Mouse (Mus musculus): Measurements from ENCODE around the gene Tob2.

GRCm38 (mm10) chr15:81805624-81806023 is 53.0 kb downstream of the Tob2 start:
- TF ChIP-seq IRF4 (IDR thresholded peaks at IDR 0.05; ENCODE audit: low read depth, low read length) (no peak), ELF1 (IDR thresholded peaks at IDR 0.05; ENCODE audit: low read depth, low read length) (no peak), POLR2A (IDR thresholded peaks at IDR 0.05; ENCODE audit: low read depth, low read length) (no peak), EP300 (IDR thresholded peaks at IDR 0.05; ENCODE audit: low read length) (no peak), CTCF (conservative IDR thresholded peaks at IDR 0.05 in 1 of 2, IDR thresholded peaks at IDR 0.05 in 1 of 2; ENCODE audit: low read depth in 2 of 2, low read length in 2 of 2) (no peak), RCOR1 (conservative IDR thresholded peaks at IDR 0.05; ENCODE audit: low read depth, low read length) (no peak), KAT2A (IDR thresholded peaks at IDR 0.05; ENCODE audit: insufficient replicate concordance, low read length) (no peak), ETS1 (conservative IDR thresholded peaks at IDR 0.05; ENCODE audit: low read depth, low read length) (no peak), JUND (conservative IDR thresholded peaks at IDR 0.05; ENCODE audit: low read depth, low read length) (no peak), UBTF (IDR thresholded peaks at IDR 0.05; ENCODE audit: low read depth, low read length) (no peak), MEF2A (IDR thresholded peaks at IDR 0.05; ENCODE audit: borderline replicate concordance, low read depth, low read length) (no peak), NRF1 (IDR thresholded peaks at IDR 0.05; ENCODE audit: low read depth, low read length) (no peak)

Data from CH12.LX (cell line).